Mouse (Mus musculus): ENCODE data around the gene Vapb. TPM values are rescaled to one million over a fixed set of nuclear protein-coding genes. Genes with fewer than 3 reads are reported as not detected.
A peak's percentile ranks its signal among the peaks of the same experiment; 100 is the strongest.

Vapb gene
- polyA plus RNA-seq, 1 experiment from 2014 or later: 19.2 TPM

- Histone ChIP-seq H3K4me3 (ENCODE audit: low read length) (no peak overlapping the region), H3K36me3 (ENCODE audit: control insufficient read depth, insufficient read depth, low read length) (no peaks in the 10 kb centered on the region), H3K27me3 (ENCODE audit: control insufficient read depth, insufficient read depth, low read depth, low read length) (no peaks in the 10 kb centered on the region), H3K4me2 (ENCODE audit: low read depth, low read length) (no peak overlapping the region), H3K9ac (ENCODE audit: low read length) (no peak overlapping the region), H3K9me3 (ENCODE audit: control insufficient read depth, low read length) (no peaks in the 10 kb centered on the region), H3K27ac (ENCODE audit: low read length) (no peak overlapping the region), H3K4me1 (replicated peaks; ENCODE audit: control insufficient read depth, insufficient read depth, low read length) (peaks cover 10% of the 10 kb centered on the region; the same call in 1 of the 2 replicates)
- ATAC-seq (ENCODE audit: low read depth): no peak
- 86% methylated on average over 4 of the region's 4 CpGs for WGBS
Measured at GRCm38 (mm10) chr2:173725819-173726218, 11.5 kb upstream of the Vapb start.

- H3K4me3 ChIP-seq (ENCODE audit: low read length): no peak overlapping the region
- no peaks in the 10 kb centered on the region for H3K36me3 ChIP-seq (ENCODE audit: control insufficient read depth, insufficient read depth, low read length)
- no peak overlapping the region for H3K9ac ChIP-seq (ENCODE audit: low read length)
- no peaks in the 10 kb centered on the region for H3K4me1 ChIP-seq (replicated peaks; ENCODE audit: control insufficient read depth, insufficient read depth, low read length)
- no peak overlapping the region for H3K27ac ChIP-seq (ENCODE audit: low read length)
- WGBS: 14% methylated on average over 9 of the region's 9 CpGs
- no peaks in the 10 kb centered on the region; the same call in 1 of the 2 replicates for H3K27me3 ChIP-seq (ENCODE audit: control insufficient read depth, insufficient read depth, low read depth, low read length)
- ATAC-seq (ENCODE audit: low read depth): 0 out of 2 replicates have a peak, but pooled peaks have one; percentile 26
- no peak overlapping the region for H3K4me2 ChIP-seq (ENCODE audit: low read depth, low read length)
- H3K9me3 ChIP-seq (ENCODE audit: control insufficient read depth, low read length): no peaks in the 10 kb centered on the region
Measured at GRCm38 (mm10) chr2:173730444-173730966, 6.8 kb upstream of the Vapb start.

- no peak for ATAC-seq (ENCODE audit: low read depth)
- 65% methylated on average over 2 of the region's 2 CpGs for whole genome bisulfite sequencing
- H3K4me2 ChIP-seq (ENCODE audit: low read depth, low read length): no peak overlapping the region
- H3K4me1 ChIP-seq (replicated peaks; ENCODE audit: control insufficient read depth, insufficient read depth, low read length): peaks cover 11% of the 10 kb centered on the region
- H3K27me3 ChIP-seq (ENCODE audit: control insufficient read depth, insufficient read depth, low read depth, low read length): no peaks in the 10 kb centered on the region; the same call in 1 of the 2 replicates
- no peak overlapping the region for H3K4me3 ChIP-seq (ENCODE audit: low read length)
- no peaks in the 10 kb centered on the region for H3K9me3 ChIP-seq (ENCODE audit: control insufficient read depth, low read length)
- no peaks in the 10 kb centered on the region; the same call in 1 of the 2 replicates for H3K36me3 ChIP-seq (ENCODE audit: control insufficient read depth, insufficient read depth, low read length)
- no peak overlapping the region for H3K27ac ChIP-seq (ENCODE audit: low read length)
- H3K9ac ChIP-seq (ENCODE audit: low read length): no peak overlapping the region
Measured at GRCm38 (mm10) chr2:173734426-173734825, 2.9 kb upstream of the Vapb start.

- WGBS: 78% methylated on average over 9 of the region's 9 CpGs
- no peak for ATAC-seq (ENCODE audit: low read depth)
- Histone ChIP-seq H3K4me3 (ENCODE audit: low read length) (peak overlapping the region; percentile 90), H3K27ac (ENCODE audit: low read length) (no peak overlapping the region), H3K9me3 (ENCODE audit: control insufficient read depth, low read length) (no peaks in the 10 kb centered on the region), H3K9ac (ENCODE audit: low read length) (peak overlapping the region; percentile 91), H3K27me3 (ENCODE audit: control insufficient read depth, insufficient read depth, low read depth, low read length) (no peaks in the 10 kb centered on the region), H3K4me2 (ENCODE audit: low read depth, low read length) (peak overlapping the region; percentile 82), H3K4me1 (replicated peaks; ENCODE audit: control insufficient read depth, insufficient read depth, low read length) (peaks cover 14% of the 10 kb centered on the region), H3K36me3 (ENCODE audit: control insufficient read depth, insufficient read depth, low read length) (no peaks in the 10 kb centered on the region; the same call in 1 of the 2 replicates)
Measured at GRCm38 (mm10) chr2:173738232-173738631, 921 bp downstream of the Vapb start.

GRCm38 (mm10) chr2:173739107-173739506 lies 1.8 kb downstream of the Vapb start:
- Histone ChIP-seq H3K4me1 (replicated peaks; ENCODE audit: control insufficient read depth, insufficient read depth, low read length) (peaks cover 14% of the 10 kb centered on the region), H3K9me3 (ENCODE audit: control insufficient read depth, low read length) (no peaks in the 10 kb centered on the region), H3K36me3 (ENCODE audit: control insufficient read depth, insufficient read depth, low read length) (no peaks in the 10 kb centered on the region; the same call in 1 of the 2 replicates), H3K27me3 (ENCODE audit: control insufficient read depth, insufficient read depth, low read depth, low read length) (no peaks in the 10 kb centered on the region), H3K27ac (ENCODE audit: low read length) (no peak overlapping the region), H3K4me3 (ENCODE audit: low read length) (no peak overlapping the region), H3K4me2 (ENCODE audit: low read depth, low read length) (no peak overlapping the region), H3K9ac (ENCODE audit: low read length) (no peak overlapping the region)
- ATAC-seq (ENCODE audit: low read depth): no peak
- 83% methylated on average over 7 of the region's 7 CpGs for WGBS

- no peak overlapping the region for H3K4me2 ChIP-seq (ENCODE audit: low read depth, low read length)
- WGBS: 61% methylated on average over 13 of the region's 13 CpGs
- no peaks in the 10 kb centered on the region for H3K27me3 ChIP-seq (ENCODE audit: control insufficient read depth, insufficient read depth, low read depth, low read length)
- H3K9ac ChIP-seq (ENCODE audit: low read length): no peak overlapping the region
- no peak for ATAC-seq (ENCODE audit: low read depth)
- no peak overlapping the region for H3K27ac ChIP-seq (ENCODE audit: low read length)
- H3K36me3 ChIP-seq (ENCODE audit: control insufficient read depth, insufficient read depth, low read length): peaks cover 2% of the 10 kb centered on the region; the same call in 1 of the 2 replicates
- H3K4me1 ChIP-seq (replicated peaks; ENCODE audit: control insufficient read depth, insufficient read depth, low read length): peaks cover 14% of the 10 kb centered on the region
- H3K4me3 ChIP-seq (ENCODE audit: low read length): no peak overlapping the region
- 0 out of 2 replicates have a peak, but pooled peaks cover 3% of the 10 kb centered on the region for H3K9me3 ChIP-seq (ENCODE audit: control insufficient read depth, low read length)
Measured at GRCm38 (mm10) chr2:173742090-173742489, 4.8 kb downstream of the Vapb start.

GRCm38 (mm10) chr2:173742744-173743143 lies 5.4 kb downstream of the Vapb start:
- peaks cover 14% of the 10 kb centered on the region for H3K4me1 ChIP-seq (replicated peaks; ENCODE audit: control insufficient read depth, insufficient read depth, low read length)
- 82% methylated on average over 9 of the region's 9 CpGs for WGBS
- no peak overlapping the region for H3K4me3 ChIP-seq (ENCODE audit: low read length)
- 0 out of 2 replicates have a peak, but pooled peaks cover 3% of the 10 kb centered on the region for H3K9me3 ChIP-seq (ENCODE audit: control insufficient read depth, low read length)
- no peak overlapping the region for H3K9ac ChIP-seq (ENCODE audit: low read length)
- no peak for ATAC-seq (ENCODE audit: low read depth)
- peaks cover 2% of the 10 kb centered on the region; the same call in 1 of the 2 replicates for H3K36me3 ChIP-seq (ENCODE audit: control insufficient read depth, insufficient read depth, low read length)
- no peaks in the 10 kb centered on the region for H3K27me3 ChIP-seq (ENCODE audit: control insufficient read depth, insufficient read depth, low read depth, low read length)
- H3K27ac ChIP-seq (ENCODE audit: low read length): no peak overlapping the region
- H3K4me2 ChIP-seq (ENCODE audit: low read depth, low read length): no peak overlapping the region

GRCm38 (mm10) chr2:173744070-173744815 lies 6.9 kb downstream of the Vapb start:
- H3K4me2 ChIP-seq (ENCODE audit: low read depth, low read length): no peak overlapping the region
- no peaks in the 10 kb centered on the region for H3K27me3 ChIP-seq (ENCODE audit: control insufficient read depth, insufficient read depth, low read depth, low read length)
- no peak overlapping the region for H3K9ac ChIP-seq (ENCODE audit: low read length)
- H3K4me3 ChIP-seq (ENCODE audit: low read length): no peak overlapping the region
- no peak for ATAC-seq (ENCODE audit: low read depth)
- H3K36me3 ChIP-seq (ENCODE audit: control insufficient read depth, insufficient read depth, low read length): 0 out of 2 replicates have a peak, but pooled peaks cover 2% of the 10 kb centered on the region
- H3K27ac ChIP-seq (ENCODE audit: low read length): no peak overlapping the region
- H3K9me3 ChIP-seq (ENCODE audit: control insufficient read depth, low read length): 0 out of 2 replicates have a peak, but pooled peaks cover 3% of the 10 kb centered on the region
- H3K4me1 ChIP-seq (replicated peaks; ENCODE audit: control insufficient read depth, insufficient read depth, low read length): peaks cover 2% of the 10 kb centered on the region; the same call in 1 of the 2 replicates
- 82% methylated on average over 7 of the region's 7 CpGs for WGBS

GRCm38 (mm10) chr2:173748961-173749659 lies 11.8 kb downstream of the Vapb start:
- 68% methylated on average over 2 of the region's 2 CpGs for WGBS
- no peaks in the 10 kb centered on the region for H3K27me3 ChIP-seq (ENCODE audit: control insufficient read depth, insufficient read depth, low read depth, low read length)
- 0 out of 2 replicates have a peak, but pooled peaks cover 2% of the 10 kb centered on the region for H3K36me3 ChIP-seq (ENCODE audit: control insufficient read depth, insufficient read depth, low read length)
- no peak overlapping the region for H3K27ac ChIP-seq (ENCODE audit: low read length)
- H3K4me2 ChIP-seq (ENCODE audit: low read depth, low read length): no peak overlapping the region
- no peak overlapping the region for H3K9ac ChIP-seq (ENCODE audit: low read length)
- H3K4me3 ChIP-seq (ENCODE audit: low read length): no peak overlapping the region
- 0 out of 2 replicates have a peak, but pooled peaks cover 3% of the 10 kb centered on the region for H3K9me3 ChIP-seq (ENCODE audit: control insufficient read depth, low read length)
- H3K4me1 ChIP-seq (replicated peaks; ENCODE audit: control insufficient read depth, insufficient read depth, low read length): peaks cover 3% of the 10 kb centered on the region; the same call in 1 of the 2 replicates
- peak; percentile 56; the same call in 1 of the 2 replicates for ATAC-seq (ENCODE audit: low read depth)

All from lung, embryonic 16.5 days (tissue).